Mouse (Mus musculus): Measurements from ENCODE around the gene Lrp6.

- TF ChIP-seq CTCF (IDR thresholded peaks at IDR 0.05; ENCODE audit: borderline replicate concordance, extremely low read depth, insufficient read depth, insufficient read length) = no peak
- TF ChIP-seq POLR2A (IDR thresholded peaks at IDR 0.05; ENCODE audit: borderline replicate concordance, extremely low read depth, insufficient read depth, insufficient read length, poor library complexity, severe bottlenecking) = no peak
Measured at GRCm38 (mm10) chr6:134526821-134527595, 39.8 kb downstream of the Lrp6 start.

Data from brain, embryonic 14.5 days (tissue).